Mouse (Mus musculus) induced T-regulatory cell, adult 2 months (primary cell): ENCODE data around the gene Nup62.

Source experiments
- DNase-seq: peaks from one replicate; pipeline ENCODE4 v3.0.0-alpha.2; 2012; ENCODE audit warnings: low read depth

Gene Nup62

DNA sequence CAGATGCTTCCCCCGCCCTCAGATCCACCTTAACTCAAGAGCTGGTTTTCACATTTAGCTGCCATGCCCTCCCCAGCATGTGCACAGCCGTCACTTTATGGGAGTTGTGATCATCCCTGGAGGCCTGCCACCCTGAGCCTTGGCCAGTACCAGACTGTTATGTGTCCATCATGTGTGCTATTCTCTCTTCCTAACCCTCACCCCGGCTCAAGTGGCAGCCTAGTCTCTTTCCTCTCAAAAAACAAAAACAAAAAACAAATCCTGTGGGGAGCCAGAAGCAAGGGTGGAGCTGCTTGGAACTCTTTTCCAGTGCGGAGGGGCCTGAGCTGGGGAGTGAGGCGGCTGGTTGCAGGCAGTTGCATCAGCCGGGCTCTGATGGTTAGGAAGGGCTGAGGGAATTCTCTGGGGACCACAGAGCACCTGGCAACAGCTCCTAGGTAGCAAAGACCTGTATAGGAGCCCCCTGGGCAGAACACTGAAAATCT lies 2.9 kb downstream of the Nup62 start:
- no peak for DNase-seq

DNA sequence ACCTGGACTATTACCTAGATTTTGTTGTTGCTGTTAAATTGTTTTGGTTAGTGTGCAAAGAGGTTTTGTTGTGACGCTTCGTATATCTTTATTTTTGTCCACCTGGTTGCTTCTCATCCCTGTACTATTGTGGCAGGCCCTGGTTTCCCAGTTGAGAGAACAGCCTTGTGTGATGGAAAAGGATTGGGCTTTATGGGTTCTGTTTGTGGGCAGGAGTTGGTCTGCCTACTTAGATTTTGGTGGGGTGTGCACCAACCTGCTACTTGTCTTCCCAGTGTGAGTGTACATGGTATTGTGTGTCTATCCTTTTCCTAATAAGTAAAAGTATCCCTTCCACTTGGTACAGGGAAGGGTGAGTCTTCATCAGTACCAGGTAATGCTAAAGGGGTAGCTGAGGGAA lies 3.5 kb downstream of the Nup62 start:
- DNase-seq: no peak

- DNase-seq: no peak
Measured at GRCm38 (mm10) chr7:44819863-44820262, 4.0 kb downstream of the Nup62 start.

DNA sequence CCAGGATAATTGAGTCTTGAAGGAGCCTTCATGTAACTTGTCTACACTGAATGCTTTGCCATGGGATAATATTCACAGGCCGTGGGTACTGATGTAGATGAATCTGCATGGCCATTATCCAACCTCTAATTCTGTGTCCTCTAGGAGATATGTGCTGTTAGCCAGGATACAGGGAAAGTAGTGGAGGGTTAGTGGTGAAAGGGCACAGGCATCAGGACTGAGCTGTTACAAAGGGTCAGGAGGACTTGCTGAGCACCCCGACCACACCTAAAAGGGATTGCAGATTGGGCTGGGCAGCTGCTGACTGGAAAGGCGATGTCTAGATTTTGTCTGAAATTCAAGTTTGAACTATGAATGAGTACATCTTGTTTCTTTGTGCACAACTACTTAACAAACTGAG lies 4.6 kb downstream of the Nup62 start:
- DNase-seq: no peak

DNA sequence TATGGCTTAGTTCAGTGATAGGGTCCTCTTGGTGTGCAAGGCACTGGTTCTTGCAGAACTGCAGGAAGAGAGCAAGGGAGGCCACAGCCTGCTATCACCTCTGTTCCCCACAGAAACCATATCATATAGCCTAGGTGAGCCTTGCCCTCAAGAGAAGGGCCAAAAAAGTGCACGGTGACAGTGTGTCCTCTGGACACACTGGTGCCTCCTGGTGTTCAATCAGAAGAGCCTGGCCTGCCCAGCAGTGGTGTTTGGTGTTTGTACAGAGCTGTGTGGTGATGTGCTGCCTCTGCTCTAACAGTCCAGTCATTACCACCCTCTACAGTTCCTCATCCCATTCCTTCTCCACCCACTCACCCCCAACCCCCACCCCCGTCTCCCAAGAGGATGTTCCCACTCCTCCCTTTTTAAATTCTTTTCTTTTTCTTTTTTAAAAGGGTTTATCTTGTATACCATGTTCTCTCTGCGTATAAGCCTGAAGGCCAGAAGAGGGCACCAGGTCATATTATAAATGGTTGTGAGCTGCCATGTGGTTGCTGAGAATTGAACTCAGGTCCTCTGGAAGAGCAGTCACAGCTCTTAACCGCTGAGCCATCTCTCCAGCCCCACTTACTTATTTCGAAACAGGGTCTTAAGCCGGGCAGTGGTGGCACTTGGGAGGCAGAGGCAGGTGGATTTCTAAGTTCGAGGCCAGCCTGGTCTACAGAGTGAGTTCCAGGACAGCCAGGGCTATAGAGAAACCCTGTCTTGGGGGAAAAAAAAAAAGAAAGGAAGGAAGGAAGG lies 6.0 kb downstream of the Nup62 start:
- DNase-seq: no peak

DNA sequence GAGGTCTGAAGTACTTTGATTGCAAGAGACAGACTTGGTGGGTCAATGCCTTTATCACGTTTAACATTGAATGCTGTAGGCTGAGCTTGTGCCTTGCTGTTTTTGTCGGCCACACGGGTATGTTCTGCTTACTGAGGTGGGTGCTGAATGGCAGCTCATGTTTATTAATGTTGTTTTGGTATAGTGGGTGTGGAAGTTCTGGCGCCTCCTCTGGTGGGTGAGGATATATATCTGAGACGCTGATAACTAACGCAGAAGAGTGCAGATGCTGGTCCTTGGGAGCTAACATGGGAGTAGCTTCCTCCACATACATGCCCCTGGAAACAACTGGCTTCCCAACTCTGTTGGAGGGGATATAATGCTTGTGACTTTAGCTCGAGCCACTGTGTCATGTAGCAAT lies 7.5 kb downstream of the Nup62 start:
- DNase-seq: peak; percentile 68

DNA sequence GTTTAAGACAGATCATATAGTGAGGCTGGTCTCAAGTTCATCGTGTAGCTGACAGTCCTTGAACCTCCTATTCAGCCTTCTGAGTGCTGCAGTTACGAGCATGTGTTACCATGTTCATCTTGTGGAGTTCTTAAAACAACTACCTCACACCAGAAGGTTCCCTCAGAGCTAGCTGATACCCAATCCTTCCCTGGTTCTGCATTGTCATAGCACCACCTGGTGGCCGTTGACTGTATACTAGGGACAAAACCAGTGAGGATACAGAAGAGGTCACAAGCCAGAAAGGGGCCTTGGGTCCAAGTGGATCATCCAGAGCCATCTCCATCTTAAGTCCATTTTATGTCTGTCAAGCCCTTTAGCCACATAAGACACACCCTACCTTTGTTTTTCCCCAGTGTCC lies 9.0 kb downstream of the Nup62 start:
- DNase-seq: peak; percentile 92

DNA sequence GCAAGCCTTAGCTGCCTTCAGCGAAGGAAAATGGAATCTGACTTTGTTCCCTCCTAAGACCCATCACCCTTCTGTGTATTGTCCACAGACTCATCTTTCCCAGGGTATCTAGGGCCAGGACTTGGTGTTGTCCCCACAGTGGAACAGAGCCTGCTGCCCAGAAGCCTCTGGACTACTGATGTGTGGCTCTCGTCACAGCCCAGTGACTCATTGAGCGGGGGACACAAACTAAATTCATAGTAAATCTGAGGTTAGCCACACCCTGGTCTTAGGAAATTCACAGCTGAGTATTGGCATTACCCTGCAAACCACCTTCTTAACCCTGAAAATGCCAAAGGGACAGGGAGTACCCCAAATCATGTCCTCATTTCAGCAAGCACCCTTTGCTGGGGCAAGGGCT lies 10.9 kb downstream of the Nup62 start:
- DNase-seq: no peak

DNA sequence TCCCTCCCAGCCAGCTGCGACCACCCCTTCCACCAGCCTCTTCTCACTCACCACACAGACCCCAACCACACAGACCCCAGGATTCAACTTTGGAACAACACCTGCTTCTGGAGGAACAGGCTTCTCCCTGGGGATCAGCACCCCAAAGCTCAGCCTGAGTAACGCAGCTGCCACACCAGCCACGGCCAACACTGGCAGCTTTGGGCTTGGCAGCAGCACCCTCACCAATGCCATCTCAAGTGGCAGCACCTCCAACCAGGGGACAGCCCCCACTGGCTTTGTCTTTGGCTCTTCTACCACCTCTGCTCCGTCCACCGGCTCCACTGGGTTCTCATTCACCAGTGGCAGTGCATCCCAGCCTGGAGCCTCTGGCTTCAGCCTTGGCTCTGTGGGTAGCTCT lies 12.8 kb downstream of the Nup62 start:
- no peak for DNase-seq

- DNase-seq: no peak
Measured at GRCm38 (mm10) chr7:44832763-44833162, 16.9 kb downstream of the Nup62 start.

DNA sequence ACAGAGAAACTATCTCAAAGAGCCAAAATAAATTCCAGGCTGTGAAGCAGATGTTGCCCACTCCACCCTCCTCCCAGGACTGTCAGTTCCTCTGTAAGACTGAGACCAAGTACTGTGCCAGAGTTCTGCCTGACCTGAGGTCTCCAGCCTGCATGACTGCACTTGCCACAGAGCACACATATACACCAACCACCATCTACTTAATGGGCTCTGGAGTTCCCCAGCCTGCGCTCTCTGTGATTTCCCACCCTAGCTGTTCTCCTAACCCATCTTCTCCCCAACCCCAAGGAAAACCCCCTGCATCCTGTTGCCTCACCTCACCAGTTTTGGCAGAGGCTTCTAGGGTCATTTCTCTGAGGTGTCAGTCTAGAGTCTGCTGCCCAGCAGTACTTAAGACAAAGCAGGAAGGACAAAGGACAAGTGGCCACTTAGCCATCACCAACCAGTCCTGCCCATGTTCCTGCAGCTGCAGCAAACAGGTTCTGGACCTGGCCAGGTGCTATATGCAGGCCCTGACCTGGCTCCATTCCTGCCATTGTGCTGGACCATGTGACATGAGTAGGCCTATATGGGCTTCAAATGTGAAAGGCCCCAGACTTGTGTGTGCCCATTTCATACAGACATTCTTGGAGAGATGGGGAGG lies 19.6 kb downstream of the Nup62 start:
- no peak for DNase-seq

DNA sequence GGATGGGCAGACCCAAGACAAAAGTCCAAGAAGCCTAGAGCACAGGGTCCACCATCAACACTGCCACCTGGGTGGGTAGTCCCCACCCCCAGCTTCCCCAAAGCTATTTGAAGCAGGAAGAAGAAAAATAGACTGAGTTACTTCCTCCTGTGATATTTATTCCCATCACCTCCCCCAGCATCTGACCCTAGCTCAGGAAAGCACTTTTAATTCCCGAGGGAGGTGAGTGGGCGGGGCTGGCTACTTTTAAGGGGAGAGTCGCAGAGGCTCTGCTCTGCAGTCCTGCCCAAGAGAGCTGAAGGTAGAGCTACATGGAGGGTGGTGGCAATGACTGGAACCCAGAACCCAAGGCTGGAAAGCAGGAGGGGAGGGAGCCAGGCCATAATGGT lies 20.1 kb downstream of the Nup62 start:
- DNase-seq: no peak

DNA sequence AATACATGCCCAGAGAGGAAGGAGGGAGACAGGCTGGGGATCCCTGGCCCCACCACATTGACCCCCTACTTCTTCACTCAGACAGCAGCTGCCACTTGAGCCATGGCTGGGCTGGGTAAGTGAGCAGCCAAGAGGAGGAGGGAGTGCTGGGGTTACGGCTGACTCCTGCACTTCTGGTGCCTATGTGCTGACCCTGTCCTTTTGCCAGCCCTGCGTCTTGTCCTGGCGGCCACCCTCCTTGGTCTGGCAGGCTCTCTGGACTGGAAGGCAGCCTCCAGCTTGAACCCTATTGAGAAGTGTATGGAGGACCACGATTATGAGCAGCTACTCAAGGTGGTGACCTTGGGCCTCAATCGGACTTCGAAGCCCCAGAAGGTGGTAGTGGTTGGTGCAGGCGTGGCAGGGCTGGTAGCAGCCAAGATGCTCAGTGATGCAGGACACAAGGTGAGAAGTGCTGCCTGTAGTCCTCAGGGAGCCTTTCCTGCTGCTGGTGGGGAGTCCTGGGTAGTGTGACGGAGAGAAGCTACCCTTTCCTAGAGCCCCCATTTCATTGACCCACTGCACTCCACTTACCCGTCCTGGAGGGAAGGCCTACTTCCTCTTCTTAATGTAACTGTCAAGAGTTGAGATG lies 20.6 kb downstream of the Nup62 start:
- no peak for DNase-seq

GRCm38 (mm10) chr7:44838073-44838472 lies 22.2 kb downstream of the Nup62 start:
- DNase-seq: no peak

- DNase-seq: no peak
Measured at GRCm38 (mm10) chr7:44839171-44839490, 23.2 kb downstream of the Nup62 start.

DNA sequence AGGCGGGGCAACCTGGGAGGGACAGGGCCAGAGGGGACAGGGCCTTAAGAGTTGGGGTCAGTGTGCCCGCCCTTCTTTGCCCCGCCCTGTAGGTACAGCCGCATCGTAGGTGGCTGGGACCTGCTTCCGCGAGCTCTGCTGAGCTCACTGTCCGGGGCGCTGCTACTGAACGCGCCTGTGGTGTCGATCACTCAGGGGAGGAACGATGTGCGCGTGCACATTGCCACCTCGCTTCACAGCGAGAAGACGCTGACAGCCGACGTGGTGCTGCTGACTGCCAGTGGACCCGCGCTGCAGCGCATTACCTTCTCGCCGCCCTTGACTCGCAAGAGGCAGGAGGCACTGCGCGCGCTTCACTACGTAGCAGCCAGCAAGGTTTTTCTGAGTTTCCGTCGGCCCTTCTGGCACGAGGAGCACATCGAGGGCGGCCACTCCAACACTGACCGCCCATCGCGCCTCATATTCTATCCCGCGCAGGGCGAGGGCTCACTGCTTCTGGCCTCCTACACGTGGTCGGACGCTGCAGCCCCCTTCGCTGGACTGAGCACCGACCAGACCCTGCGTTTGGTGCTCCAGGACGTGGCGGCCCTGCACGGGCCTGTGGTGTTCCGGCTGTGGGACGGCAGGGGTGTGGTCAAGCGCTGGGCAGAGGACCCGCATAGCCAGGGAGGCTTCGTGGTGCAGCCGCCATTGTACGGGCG lies 23.8 kb downstream of the Nup62 start:
- peak; percentile 72 for DNase-seq

- DNase-seq: no peak
Measured at GRCm38 (mm10) chr7:44840426-44840825, 24.5 kb downstream of the Nup62 start.

- DNase-seq: no peak
Measured at GRCm38 (mm10) chr7:44841825-44842463, 26.1 kb downstream of the Nup62 start.

DNA sequence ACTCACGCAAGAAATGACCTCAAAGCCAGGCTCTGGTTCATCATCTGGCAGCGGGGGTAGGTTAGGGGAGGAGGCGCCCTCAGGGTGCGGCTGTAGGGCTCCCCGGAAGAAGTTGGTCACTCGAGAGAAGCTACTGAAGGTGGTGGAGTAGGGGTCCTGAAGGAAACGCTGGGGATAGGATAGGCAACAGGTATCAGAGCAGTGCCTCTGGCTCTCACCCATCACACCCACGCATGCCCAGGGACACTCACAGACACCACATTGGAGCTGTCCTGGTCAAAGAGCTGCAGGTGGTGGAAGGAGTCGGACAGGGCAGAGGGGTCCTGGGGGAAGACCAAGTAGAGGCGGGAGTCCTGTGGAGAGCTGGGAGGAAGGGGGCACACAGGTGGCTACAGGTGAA lies 29.1 kb downstream of the Nup62 start:
- no peak for DNase-seq

GRCm38 (mm10) chr7:44846804-44847203 lies 30.9 kb downstream of the Nup62 start:
- no peak for DNase-seq

GRCm38 (mm10) chr7:44847772-44848171 lies 31.9 kb downstream of the Nup62 start:
- no peak for DNase-seq
